In the genomic region with DNA sequence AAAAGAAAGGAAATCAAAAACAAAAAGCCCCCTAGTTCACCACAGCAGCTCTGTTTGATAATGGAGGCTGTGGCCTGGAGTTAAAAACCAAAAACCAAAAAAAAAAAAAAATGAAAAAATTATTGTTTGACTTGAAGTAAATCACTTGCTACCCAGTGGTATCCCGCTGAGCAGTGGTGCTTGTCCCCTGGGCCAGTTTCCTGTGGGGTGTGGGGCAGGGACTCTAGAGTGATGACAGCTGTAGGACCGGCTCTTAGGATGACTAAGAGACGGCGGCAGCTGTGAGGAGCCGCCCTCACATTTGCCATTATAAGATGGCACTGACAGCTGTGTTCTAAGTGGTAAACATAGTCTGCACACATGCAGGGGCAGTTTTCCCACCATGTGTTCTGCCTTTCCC, we compare ENCODE assay signal across 26 mouse cellular contexts. TPM values are rescaled to one million over a fixed set of nuclear protein-coding genes. Genes with fewer than 3 reads are reported as not detected.
DNase-seq lines count a peak whose midpoint lies in the region; ATAC-seq and TF ChIP-seq lines count a peak whose summit lies in the region.
"Had no signal": no experiment of that assay in that cellular context is flagged by ENCODE, and none has a peak within 500 bp of the region (broad histone marks: within the 10 kb centered on the region; RNA-seq: fewer than 3 reads in every experiment).

No protein-coding gene starts in this region.

- no peak for TF ChIP-seq CTCF in gastrocnemius, adult 2 months (IDR thresholded peaks at IDR 0.05)
- TF ChIP-seq CTCF in kidney, adult 2 months (conservative IDR thresholded peaks at IDR 0.05; ENCODE audit: insufficient read depth, insufficient read length, low read depth, low read length), result no peak

- ATAC-seq in liver, embryonic 12.5 days, result no peak
- ATAC-seq: activated CD4-positive, CD25-positive, alpha-beta regulatory T cell, adult 4 months; midbrain, embryonic 16.5 days had no signal

- DNase-seq in gastrocnemius, adult 2 months, result peak; percentile 61
- no peak for DNase-seq in gastrocnemius, postnatal 25 days
- peak; percentile 33 for DNase-seq in kidney, adult 2 months
- DNase-seq in kidney, adult 18-20 months, result no peak
- peak; percentile 38 for DNase-seq in lung, postnatal 36 days
- DNase-seq in lung, postnatal 25 days (ENCODE audit: low spot score), result no peak
- DNase-seq in induced T-regulatory cell, adult 2 months (ENCODE audit: low read depth), result peak; percentile 64
- DNase-seq: adrenal gland, postnatal 10 days; cerebellum, adult 2 months; cerebellum, postnatal 25 days; lung, adult 2 months; right cerebral cortex, adult 18-20 months; right cerebral cortex, postnatal 4 days had no signal

- WGBS in kidney, adult 2 months, result 69% methylated on average over 5 of the region's 5 CpGs
- 77% methylated on average over 5 of the region's 5 CpGs for WGBS in liver, embryonic 12.5 days (ENCODE audit: insufficient replicate concordance)

- intact Hi-C loops in gastrocnemius, adult 2 months (cut with DNase I), result no loop called here

- H3K27ac ChIP-seq in gastrocnemius, adult 2 months, result no peak overlapping the region
- no peak overlapping the region for H3K27ac ChIP-seq in kidney, adult 2 months (ENCODE audit: insufficient read depth, low read depth, low read length)
- H3K27ac ChIP-seq in liver, embryonic 12.5 days, result no peak overlapping the region
- H3K27ac ChIP-seq: embryonic facial prominence, embryonic 13.5 days; forebrain, embryonic 12.5 days; hindbrain, embryonic 12.5 days; layer of hippocampus, adult 2 months; limb, embryonic 12.5 days; neural tube, embryonic 13.5 days; stomach, embryonic 15.5 days had no signal

- H3K4me1 ChIP-seq in kidney, adult 2 months (ENCODE audit: control insufficient read depth, insufficient read depth, low read length), result no peaks in the 10 kb centered on the region
- H3K4me1 ChIP-seq in liver, embryonic 12.5 days, result no peaks in the 10 kb centered on the region
- H3K4me1 ChIP-seq: embryonic facial prominence, embryonic 13.5 days; forebrain, embryonic 12.5 days; hindbrain, embryonic 12.5 days; limb, embryonic 12.5 days; neural tube, embryonic 13.5 days; stomach, embryonic 15.5 days had no signal

- H3K36me3 ChIP-seq in kidney, adult 2 months (ENCODE audit: control insufficient read depth, insufficient read depth, low read length), result no peaks in the 10 kb centered on the region
- H3K36me3 ChIP-seq in liver, embryonic 12.5 days, result peaks cover 4% of the 10 kb centered on the region
- H3K36me3 ChIP-seq: forebrain, embryonic 12.5 days; stomach, embryonic 15.5 days had no signal

- no peak overlapping the region for H3K9ac ChIP-seq in liver, embryonic 12.5 days
- H3K9ac ChIP-seq: embryonic facial prominence, embryonic 13.5 days; forebrain, embryonic 12.5 days; hindbrain, embryonic 12.5 days; limb, embryonic 12.5 days; neural tube, embryonic 13.5 days; stomach, embryonic 15.5 days had no signal

- H3K9me3 ChIP-seq in liver, embryonic 12.5 days (replicated peaks), result no peaks in the 10 kb centered on the region
- H3K9me3 ChIP-seq: embryonic facial prominence, embryonic 13.5 days; forebrain, embryonic 12.5 days; hindbrain, embryonic 12.5 days; limb, embryonic 12.5 days; neural tube, embryonic 13.5 days; stomach, embryonic 15.5 days had no signal

- no peak overlapping the region for H3K4me2 ChIP-seq in liver, embryonic 12.5 days
- H3K4me2 ChIP-seq: embryonic facial prominence, embryonic 13.5 days; forebrain, embryonic 12.5 days; hindbrain, embryonic 12.5 days; limb, embryonic 12.5 days; liver, embryonic 11.5 days; neural tube, embryonic 13.5 days; stomach, embryonic 15.5 days had no signal

- H3K4me3 ChIP-seq in gastrocnemius, adult 2 months, result no peak overlapping the region
- no peak overlapping the region for H3K4me3 ChIP-seq in kidney, adult 2 months (ENCODE audit: insufficient read depth, low read depth, low read length)
- H3K4me3 ChIP-seq in liver, embryonic 12.5 days, result no peak overlapping the region
- H3K4me3 ChIP-seq: embryonic facial prominence, embryonic 13.5 days; erythroblast, embryonic 14.5 days; forebrain, embryonic 12.5 days; hindbrain, embryonic 12.5 days; layer of hippocampus, adult 2 months; limb, embryonic 12.5 days; myocyte; neural tube, embryonic 13.5 days; stomach, embryonic 15.5 days had no signal

- no peaks in the 10 kb centered on the region for H3K27me3 ChIP-seq in kidney, adult 2 months (replicated peaks; ENCODE audit: control insufficient read depth, insufficient read depth, low read length)
- H3K27me3 ChIP-seq in liver, embryonic 12.5 days (replicated peaks), result no peaks in the 10 kb centered on the region
- H3K27me3 ChIP-seq: embryonic facial prominence, embryonic 13.5 days; forebrain, embryonic 12.5 days; hindbrain, embryonic 12.5 days; limb, embryonic 12.5 days; neural tube, embryonic 13.5 days; stomach, embryonic 15.5 days had no signal

- no peak for TF ChIP-seq POLR2A in kidney, adult 2 months (IDR thresholded peaks at IDR 0.05; ENCODE audit: low read depth, low read length)

RNA-seq across cellular contexts. Expression of a gene that starts 15.1 kb away (rescaled TPM):
- total RNA-seq in gastrocnemius, adult 2 months (2021), result under 1 TPM; 0.43 to 0.75 TPM
- total RNA-seq in gastrocnemius, postnatal 25 days (2021), result 1 to 10 TPM; 1.5 to 1.6 TPM
- polyA plus RNA-seq in kidney, adult 2 months (2012; rRNA removed), result 9.7 and 12.7 TPM in 2 replicates
- polyA plus RNA-seq in liver, embryonic 12.5 days (2016; fragmentation: Nextera tagmentation; extraction: Ambion mirVana), result 4.4 and 6.7 TPM in 2 replicates

RNA-seq across cellular contexts. Expression of a gene that starts 19.5 kb away (rescaled TPM):
- 1 to 10 TPM; 4.4 to 5.7 TPM for total RNA-seq in gastrocnemius, adult 2 months (2021)
- total RNA-seq in gastrocnemius, postnatal 25 days (2021), result 1 to 10 TPM; 3.9 to 4.4 TPM
- 11.1 and 11.8 TPM in 2 replicates for polyA plus RNA-seq in kidney, adult 2 months (2012; rRNA removed)
- polyA plus RNA-seq in liver, embryonic 12.5 days (2016; fragmentation: Nextera tagmentation; extraction: Ambion mirVana), result 17.0 and 18.8 TPM in 2 replicates

RNA-seq across cellular contexts. Expression of a gene that starts 19.5 kb away (rescaled TPM):
- 1 to 10 TPM; 4.6 to 5.5 TPM for total RNA-seq in gastrocnemius, adult 2 months (2021)
- 1 to 10 TPM; 3.2 to 3.8 TPM for total RNA-seq in gastrocnemius, postnatal 25 days (2021)
- polyA plus RNA-seq in kidney, adult 2 months (2012; rRNA removed), result 18.4 and 19.9 TPM in 2 replicates
- 53.4 and 54.5 TPM in 2 replicates for polyA plus RNA-seq in liver, embryonic 12.5 days (2016; fragmentation: Nextera tagmentation; extraction: Ambion mirVana)

RNA-seq across cellular contexts. Expression of a gene that starts 39.0 kb away (rescaled TPM):
- total RNA-seq in gastrocnemius, adult 2 months (2021), result 10 to 100 TPM; 62.9 to 69.6 TPM
- 10 to 100 TPM; 55.1 to 58.7 TPM for total RNA-seq in gastrocnemius, postnatal 25 days (2021)
- 88.9 and 103 TPM in 2 replicates for polyA plus RNA-seq in kidney, adult 2 months (2012; rRNA removed)
- polyA plus RNA-seq in liver, embryonic 12.5 days (2016; fragmentation: Nextera tagmentation; extraction: Ambion mirVana), result 186 and 191 TPM in 2 replicates

RNA-seq across cellular contexts. Expression of a gene that starts 43.4 kb away (rescaled TPM):
- 10 to 100 TPM; 20.3 to 23.6 TPM for total RNA-seq in gastrocnemius, adult 2 months (2021)
- 10 to 100 TPM; 19.5 to 21.6 TPM for total RNA-seq in gastrocnemius, postnatal 25 days (2021)
- 9.0 and 14.1 TPM in 2 replicates for polyA plus RNA-seq in kidney, adult 2 months (2012; rRNA removed)
- polyA plus RNA-seq in liver, embryonic 12.5 days (2016; fragmentation: Nextera tagmentation; extraction: Ambion mirVana), result 36.3 and 41.3 TPM in 2 replicates

Comparison
In these comparisons a context has a peak if more than half of its experiments do, and no peak if none do; other contexts are left out.
1. DNase-seq: peak in gastrocnemius, adult 2 months (single experiment), kidney, adult 2 months (single experiment), lung, postnatal 36 days (single experiment) and induced T-regulatory cell, adult 2 months (single experiment); none in gastrocnemius, postnatal 25 days (single experiment), kidney, adult 18-20 months (single experiment) and lung, postnatal 25 days (single experiment).